Mouse (Mus musculus) macrophage (primary cell): ENCODE measurements around the gene Zfp511. TPM values are rescaled to one million over a fixed set of nuclear protein-coding genes. Genes with fewer than 3 reads are reported as not detected.

Experiments
- H3K27ac ChIP-seq: fragments of 350-480 bp; formaldehyde crosslinking; 2 replicates; pipeline ENCODE4 v1.9.0; 2021
- H3K36me3 ChIP-seq: fragments of 350-480 bp; formaldehyde crosslinking; 2 replicates; pipeline ENCODE4 v1.9.0; 2021; ENCODE audit errors: inconsistent target
- H3K4me3 ChIP-seq: fragments of 350-480 bp; formaldehyde crosslinking; 2 replicates; pipeline ENCODE4 v1.9.0; 2021; ENCODE audit errors: inconsistent target
- H3K79me2 ChIP-seq: fragments of 350-480 bp; formaldehyde crosslinking; 2 replicates; pipeline ENCODE4 v1.9.0; 2021; ENCODE audit errors: inconsistent target
- WGBS: methylation state at CpG from one replicate; pipeline ENCODE4 v1.1.7; 2026; ENCODE audit warnings: inconsistent platforms; ENCODE audit not compliant: missing documents; 5-methylcytosine and 5-hydroxymethylcytosine counted together
- polyA plus RNA-seq: library from polyadenylated mRNA; stranded (reverse); fragments of 250-400 nt; gene quantifications from 3 replicates; pipeline ENCODE4 v1.2.4, GENCODE M21; 2018; ENCODE audit warnings: inconsistent platforms

Gene Zfp511
- polyA plus RNA-seq, 1 experiment from 2014 or later: 11.9 TPM

DNA sequence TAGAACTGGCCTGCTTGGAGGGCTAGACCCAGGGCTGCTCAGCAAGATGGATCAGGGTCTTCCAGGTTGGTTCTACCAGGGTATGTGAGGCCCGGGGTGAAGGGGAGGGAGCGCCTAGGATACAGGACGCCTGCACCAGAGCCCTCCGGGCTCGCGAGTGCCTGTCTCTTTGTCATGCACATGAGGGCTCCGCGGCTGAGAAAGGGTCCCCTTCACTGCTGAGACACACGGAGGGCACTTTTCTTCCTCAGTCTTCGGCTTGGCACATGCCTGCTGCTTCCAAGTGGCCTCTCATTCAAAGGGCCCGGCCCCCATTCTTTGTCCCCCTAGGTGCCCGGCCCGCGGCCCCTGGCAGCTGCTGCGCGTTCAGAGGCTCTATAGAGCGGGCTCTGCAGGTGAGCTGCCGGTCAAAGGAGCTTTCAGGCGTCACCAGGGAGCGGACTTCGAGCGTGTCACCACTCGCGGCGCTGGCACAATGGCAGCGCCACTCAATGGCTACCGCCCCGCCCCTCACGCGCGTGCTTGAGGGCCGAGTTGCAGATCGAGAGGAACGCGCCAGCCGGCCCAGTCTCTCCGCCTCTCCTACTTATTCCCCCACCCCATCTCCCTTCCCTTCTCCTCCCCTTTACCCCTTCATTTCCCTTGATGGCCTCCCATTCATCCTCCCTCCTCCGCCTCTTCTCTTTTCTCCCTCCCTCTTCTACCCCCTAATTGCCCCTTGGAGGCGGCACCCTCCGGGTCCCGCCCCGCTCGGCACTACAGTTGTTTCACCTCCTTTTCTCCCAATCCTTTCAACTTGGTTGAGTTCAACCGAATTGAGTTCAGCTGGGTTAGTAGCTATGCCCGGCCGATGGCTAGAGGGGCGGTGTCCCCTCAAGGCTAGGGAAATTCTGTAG, 25.0 kb downstream of the Zfp511 start:
- Histone ChIP-seq H3K36me3 (no peaks in the 10 kb centered on the region), H3K27ac (no peak overlapping the region), H3K4me3 (no peak overlapping the region), H3K79me2 (no peaks in the 10 kb centered on the region)
- WGBS: 11% methylated on average over 42 of the region's 47 CpGs

DNA sequence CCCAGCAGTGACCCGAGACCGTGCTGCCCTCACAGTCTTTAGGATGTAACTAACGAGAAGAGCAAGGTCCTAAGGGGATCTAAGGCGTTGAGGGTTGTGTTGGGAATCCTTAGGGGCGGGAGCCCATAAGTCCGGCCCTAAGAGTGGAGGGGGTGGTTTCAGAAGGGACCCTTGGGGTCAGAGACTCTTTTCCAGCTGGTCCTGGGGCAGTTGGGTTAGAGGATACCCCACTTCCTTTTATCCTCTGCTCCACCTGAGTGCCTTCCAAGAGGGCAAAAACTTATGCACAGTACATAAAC, 25.6 kb downstream of the Zfp511 start:
- 25% methylated on average over 6 of the region's 6 CpGs for whole genome bisulfite sequencing
- H3K79me2 ChIP-seq: no peaks in the 10 kb centered on the region
- H3K4me3 ChIP-seq: no peak overlapping the region
- H3K36me3 ChIP-seq: no peaks in the 10 kb centered on the region
- H3K27ac ChIP-seq: no peak overlapping the region

GRCm38 (mm10) chr7:140062307-140062706, 26.1 kb downstream of the Zfp511 start:
- no peaks in the 10 kb centered on the region for H3K36me3 ChIP-seq
- H3K4me3 ChIP-seq: no peak overlapping the region
- no peaks in the 10 kb centered on the region for H3K79me2 ChIP-seq
- H3K27ac ChIP-seq: no peak overlapping the region
- WGBS: 38% methylated on average over 11 of the region's 11 CpGs

DNA sequence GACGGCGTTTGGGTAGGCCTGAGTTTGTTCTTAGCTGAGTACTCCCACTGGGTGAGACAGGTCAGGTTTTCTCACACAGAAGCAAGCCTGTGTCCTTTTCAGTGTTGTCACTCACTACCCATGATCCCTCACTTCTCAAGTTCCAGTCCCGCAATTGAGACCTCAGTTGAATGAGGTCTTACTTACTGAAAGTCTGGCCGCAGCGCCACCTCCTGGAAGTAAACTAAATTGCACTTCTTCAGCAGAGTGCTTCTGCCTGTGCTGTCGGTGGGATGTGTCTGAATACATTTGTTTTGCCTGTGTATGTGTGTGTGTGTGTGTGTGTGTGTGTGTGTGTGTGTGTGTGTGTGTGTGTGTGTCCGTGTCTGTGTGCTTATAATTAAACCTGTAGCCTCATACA, 26.9 kb downstream of the Zfp511 start:
- WGBS: 27% methylated on average over 6 of the region's 7 CpGs
- Histone ChIP-seq H3K79me2 (no peaks in the 10 kb centered on the region), H3K36me3 (no peaks in the 10 kb centered on the region), H3K4me3 (no peak overlapping the region), H3K27ac (no peak overlapping the region)

GRCm38 (mm10) chr7:140067397-140067796, 31.2 kb downstream of the Zfp511 start:
- WGBS: 70% methylated on average over 6 of the region's 6 CpGs
- Histone ChIP-seq H3K4me3 (no peak overlapping the region), H3K27ac (no peak overlapping the region), H3K36me3 (no peaks in the 10 kb centered on the region), H3K79me2 (no peaks in the 10 kb centered on the region)

GRCm38 (mm10) chr7:140070042-140070711, 34.0 kb downstream of the Zfp511 start:
- no peaks in the 10 kb centered on the region for H3K36me3 ChIP-seq
- H3K27ac ChIP-seq: no peak overlapping the region
- WGBS: 40% methylated on average over 38 of the region's 39 CpGs
- H3K79me2 ChIP-seq: no peaks in the 10 kb centered on the region
- H3K4me3 ChIP-seq: no peak overlapping the region

DNA sequence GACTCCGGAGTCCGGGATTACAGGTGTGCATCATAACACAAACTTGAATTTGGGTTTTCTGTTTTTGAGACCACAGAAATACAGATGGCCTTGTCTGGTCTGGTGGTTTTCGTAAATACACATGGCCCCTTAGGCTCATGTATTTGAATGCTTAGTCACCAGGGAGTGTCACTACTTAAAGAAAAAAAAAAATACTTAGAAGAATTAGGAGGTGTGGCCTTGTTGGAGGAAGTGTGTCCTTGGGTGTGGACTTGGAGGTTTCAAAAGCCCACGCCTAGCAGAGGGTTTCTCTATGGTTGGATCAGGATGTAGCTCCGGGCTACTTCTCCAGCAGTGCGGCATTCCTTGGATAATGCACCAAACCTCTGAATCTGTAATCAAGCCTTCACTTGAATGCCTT, 41.5 kb downstream of the Zfp511 start:
- no peak overlapping the region for H3K4me3 ChIP-seq
- H3K27ac ChIP-seq: no peak overlapping the region
- no peaks in the 10 kb centered on the region for H3K36me3 ChIP-seq
- 61% methylated on average over 6 of the region's 6 CpGs for WGBS
- no peaks in the 10 kb centered on the region for H3K79me2 ChIP-seq

DNA sequence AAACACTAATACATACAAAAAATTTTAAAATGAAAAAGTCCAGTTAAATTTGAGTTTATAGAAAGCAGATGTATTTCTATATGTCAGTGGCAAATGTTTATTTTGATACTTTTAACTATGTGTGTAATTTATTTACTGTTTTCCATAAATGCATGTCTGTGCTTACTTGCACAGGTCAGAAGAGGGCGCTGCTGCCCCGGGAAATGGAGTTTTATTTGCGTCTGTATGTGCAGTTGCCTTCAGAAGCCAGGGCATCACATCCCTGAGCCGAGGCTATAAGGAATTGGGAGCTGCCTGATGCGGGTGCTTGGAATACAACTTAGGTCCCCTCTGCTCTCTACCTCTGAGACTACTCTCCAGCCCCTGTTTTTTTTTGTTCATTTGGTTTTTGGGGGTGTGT, 42.5 kb downstream of the Zfp511 start:
- no peak overlapping the region for H3K27ac ChIP-seq
- no peaks in the 10 kb centered on the region for H3K36me3 ChIP-seq
- no peak overlapping the region for H3K4me3 ChIP-seq
- WGBS: 11% methylated on average over 5 of the region's 5 CpGs
- H3K79me2 ChIP-seq: no peaks in the 10 kb centered on the region

- no peak overlapping the region for H3K4me3 ChIP-seq
- WGBS: 7% methylated on average over 24 of the region's 24 CpGs
- no peaks in the 10 kb centered on the region for H3K36me3 ChIP-seq
- no peaks in the 10 kb centered on the region for H3K79me2 ChIP-seq
- H3K27ac ChIP-seq: no peak overlapping the region
Observed at GRCm38 (mm10) chr7:140080503-140081156, 44.4 kb downstream of the Zfp511 start.

DNA sequence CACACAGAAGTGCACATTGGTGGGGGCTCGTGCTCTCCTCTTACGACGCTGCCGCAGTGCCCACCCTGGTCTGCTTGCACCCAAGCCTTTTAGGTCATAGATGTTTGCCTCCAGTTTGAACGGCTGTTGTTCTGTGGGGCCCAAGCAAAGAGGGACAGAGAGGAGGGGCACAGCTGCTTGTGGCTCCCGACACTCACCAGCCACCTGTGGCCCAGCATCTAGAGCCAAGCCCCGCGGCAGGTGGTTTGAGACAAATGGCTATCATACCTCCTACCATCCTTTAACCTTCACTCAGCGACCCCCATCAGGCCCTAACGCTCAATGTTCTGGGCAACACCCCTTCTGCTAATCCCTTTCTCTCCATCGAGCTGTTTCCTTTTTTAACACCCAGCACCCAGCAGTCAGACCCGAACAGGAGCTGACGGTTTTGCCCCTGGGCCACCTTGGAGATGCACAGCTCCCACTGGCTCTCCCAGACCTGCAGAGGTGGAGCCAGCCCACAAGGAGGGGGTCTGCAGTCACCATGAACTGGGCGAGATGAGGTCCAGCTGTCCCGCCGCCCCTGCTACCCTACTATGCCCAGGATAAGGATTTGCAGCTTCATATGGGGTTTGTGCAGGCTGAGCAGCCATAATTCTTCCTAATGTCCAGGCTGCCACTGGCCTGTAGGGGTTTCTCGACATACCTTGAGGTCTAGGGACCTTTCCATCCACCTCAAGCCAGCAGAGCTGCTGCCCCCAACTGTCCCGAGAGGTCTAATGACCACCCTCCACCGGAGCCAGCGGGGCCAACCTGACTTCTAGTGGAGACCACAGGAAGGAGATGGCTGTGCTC, 45.4 kb downstream of the Zfp511 start:
- Histone ChIP-seq H3K4me3 (no peak overlapping the region), H3K27ac (no peak overlapping the region), H3K79me2 (no peaks in the 10 kb centered on the region), H3K36me3 (no peaks in the 10 kb centered on the region)
- WGBS: 35% methylated on average over 20 of the region's 20 CpGs

DNA sequence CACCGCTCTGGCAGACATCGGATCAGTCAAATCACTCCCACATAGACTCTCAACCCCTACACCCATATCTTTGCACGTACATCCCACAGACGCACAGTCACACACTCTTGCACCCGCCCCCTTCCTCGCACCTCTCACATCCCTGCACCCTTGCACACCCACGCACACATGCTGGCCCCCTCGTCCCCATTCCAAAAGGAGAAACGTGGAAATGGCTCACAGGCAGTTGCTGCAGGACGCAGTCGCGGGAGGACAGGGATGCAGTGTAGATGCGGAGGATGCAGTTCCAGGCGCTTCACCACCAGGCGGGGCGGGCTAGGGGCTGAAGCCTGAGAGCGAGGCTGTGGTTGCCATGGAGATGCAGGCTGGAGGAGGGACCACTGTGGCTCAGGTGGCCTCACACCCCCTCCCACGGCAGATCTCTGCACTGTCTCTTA, 46.1 kb downstream of the Zfp511 start, which contains the start of gene Caly:
Gene Caly (minus strand): TSS at position 307 of the 437 bp plus-strand sequence.
- 20% methylated on average over 14 of the region's 18 CpGs for WGBS
- no peak within 1 kb of the TSS for H3K4me3 ChIP-seq
- H3K79me2 ChIP-seq: no peaks in the 10 kb centered on the region
- H3K27ac ChIP-seq: no peak within 1 kb of the TSS
- no peaks in the 10 kb centered on the region for H3K36me3 ChIP-seq
